Mouse (Mus musculus): Measurements from ENCODE around the gene Tmco2. TPM values are rescaled to one million over a fixed set of nuclear protein-coding genes. Genes with fewer than 3 reads are reported as not detected.

Gene Tmco2
- not detected in 2 replicates for total RNA-seq (2012; rRNA removed)
- total RNA-seq (2014; rRNA removed) = not detected in 2 replicates
- not detected in 2 replicates for polyA plus RNA-seq (2012; ENCODE audit: insufficient read length, low read depth)

DNA sequence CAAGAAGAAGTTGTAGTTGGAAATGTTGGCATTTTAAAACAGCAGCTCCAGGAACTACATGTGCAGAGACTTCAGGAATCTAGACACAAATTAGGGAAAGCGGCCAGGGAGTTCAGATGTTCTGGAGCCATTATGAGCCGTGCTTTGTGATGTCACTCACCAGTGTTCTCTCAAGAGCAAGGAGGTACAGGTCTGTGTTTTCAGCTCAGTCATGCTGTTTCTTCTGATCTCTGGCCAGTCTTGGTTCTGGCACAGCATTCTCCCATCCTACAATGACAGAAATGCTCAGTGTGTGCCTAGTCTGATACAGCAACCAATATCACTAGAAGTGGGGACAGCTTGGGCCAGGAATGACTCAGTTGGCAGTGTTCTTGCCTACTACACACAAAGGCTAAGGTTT is at the start of gene Tmco2:
Tmco2 (minus strand) TSS at position 101 of the 400 bp plus-strand sequence.
- H3K4me2 ChIP-seq (ENCODE audit: insufficient read depth, low read depth, poor library complexity, severe bottlenecking) = no peak within 1 kb of the TSS
- TF ChIP-seq MAFK (IDR thresholded peaks at IDR 0.05; ENCODE audit: insufficient replicate concordance, low read length) = no peak
- TF ChIP-seq BHLHE40 (IDR thresholded peaks at IDR 0.05; ENCODE audit: low read depth, low read length) = no peak
- TF ChIP-seq ZC3H11A (IDR thresholded peaks at IDR 0.05; ENCODE audit: low read depth, low read length) = no peak
- no peak for TF ChIP-seq IRF4 (IDR thresholded peaks at IDR 0.05; ENCODE audit: low read depth, low read length)
- no peak for TF ChIP-seq EP300 (IDR thresholded peaks at IDR 0.05; ENCODE audit: low read length)
- TF ChIP-seq USF2 (conservative IDR thresholded peaks at IDR 0.05; ENCODE audit: low read depth, low read length) = no peak
- no peak for TF ChIP-seq MAZ (IDR thresholded peaks at IDR 0.05; ENCODE audit: low read depth, low read length)
- TF ChIP-seq POLR2A (IDR thresholded peaks at IDR 0.05; ENCODE audit: low read depth, low read length) = no peak
- no peak for TF ChIP-seq ETS1 (conservative IDR thresholded peaks at IDR 0.05; ENCODE audit: low read depth, low read length)
- TF ChIP-seq TCF12 (IDR thresholded peaks at IDR 0.05; ENCODE audit: low read depth, low read length) = no peak
- no peak for TF ChIP-seq TBP (conservative IDR thresholded peaks at IDR 0.05; ENCODE audit: low read depth, low read length)
- TF ChIP-seq NELFE (IDR thresholded peaks at IDR 0.05; ENCODE audit: low read depth, low read length) = no peak
- no peak for TF ChIP-seq MEF2A (IDR thresholded peaks at IDR 0.05; ENCODE audit: borderline replicate concordance, low read depth, low read length)
- TF ChIP-seq USF1 (IDR thresholded peaks at IDR 0.05; ENCODE audit: low read depth, low read length) = no peak
- no peak for TF ChIP-seq JUN (IDR thresholded peaks at IDR 0.05; ENCODE audit: insufficient read depth, low read depth, low read length)
- no peak for TF ChIP-seq ZNF384 (IDR thresholded peaks at IDR 0.05; ENCODE audit: low read depth, low read length)
- no peak within 1 kb of the TSS for H3K9ac ChIP-seq (ENCODE audit: insufficient read depth, low read depth)
- H3K9me3 ChIP-seq (replicated peaks; ENCODE audit: low read length) = no peaks in the 10 kb centered on the region
- no peak for DNase-seq (ENCODE audit: extremely low read depth)
- dilution Hi-C loops (cut with MboI; ENCODE audit: extremely low pct_ligation_motif_present, extremely low pct_unique_long_range_greater_than_20kb, low sequenced_read_pairs) = no loop called here
- no peaks in the 10 kb centered on the region for H3K36me3 ChIP-seq (replicated peaks in 1 of 2; ENCODE audit: control insufficient read depth in 1 of 2, insufficient read depth in 1 of 2, low read length in 1 of 2)
- H3K79me2 ChIP-seq (replicated peaks; ENCODE audit: control insufficient read depth, extremely low read depth, insufficient read depth, poor library complexity, severe bottlenecking) = no peaks in the 10 kb centered on the region
- H3K4me3 ChIP-seq (replicated peaks in 1 of 3; ENCODE audit: low read depth in 2 of 3, low read length in 2 of 3, poor library complexity in 1 of 3) = no peak within 1 kb of the TSS
- in situ Hi-C loops (cut with MboI; ENCODE audit: low pct_ligation_motif_present, low pct_unique_long_range_greater_than_20kb, low sequenced_read_pairs) = no loop called here
- H3K27ac ChIP-seq (ENCODE audit: insufficient read depth, low read depth) = no peak within 1 kb of the TSS
- no peaks in the 10 kb centered on the region for H3K4me1 ChIP-seq (ENCODE audit: control insufficient read depth in 1 of 2, insufficient read depth in 2 of 2)
- H3K27me3 ChIP-seq (replicated peaks) = peaks cover 37% of the 10 kb centered on the region

GRCm38 (mm10) chr4:121103304-121103703 is 5.7 kb downstream of the Tmco2 start:
- no peaks in the 10 kb centered on the region for H3K36me3 ChIP-seq (replicated peaks in 1 of 2; ENCODE audit: control insufficient read depth in 1 of 2, insufficient read depth in 1 of 2, low read length in 1 of 2)
- TF ChIP-seq MAZ (IDR thresholded peaks at IDR 0.05; ENCODE audit: low read depth, low read length) (no peak), ZMIZ1 (IDR thresholded peaks at IDR 0.05; ENCODE audit: low read depth, low read length) (no peak), NELFE (IDR thresholded peaks at IDR 0.05; ENCODE audit: low read depth, low read length) (no peak), ZC3H11A (IDR thresholded peaks at IDR 0.05; ENCODE audit: low read depth, low read length) (no peak), EP300 (IDR thresholded peaks at IDR 0.05; ENCODE audit: low read length) (no peak), TBP (conservative IDR thresholded peaks at IDR 0.05; ENCODE audit: low read depth, low read length) (no peak), UBTF (IDR thresholded peaks at IDR 0.05; ENCODE audit: low read depth, low read length) (no peak), GABPA (IDR thresholded peaks at IDR 0.05; ENCODE audit: insufficient replicate concordance, low read depth, low read length) (no peak), KAT2A (IDR thresholded peaks at IDR 0.05; ENCODE audit: insufficient replicate concordance, low read length) (no peak), USF1 (IDR thresholded peaks at IDR 0.05; ENCODE audit: low read depth, low read length) (no peak), TCF12 (IDR thresholded peaks at IDR 0.05; ENCODE audit: low read depth, low read length) (no peak), BHLHE40 (IDR thresholded peaks at IDR 0.05; ENCODE audit: low read depth, low read length) (no peak), ETS1 (conservative IDR thresholded peaks at IDR 0.05; ENCODE audit: low read depth, low read length) (no peak), IRF4 (IDR thresholded peaks at IDR 0.05; ENCODE audit: low read depth, low read length) (no peak), MYC (IDR thresholded peaks at IDR 0.05; ENCODE audit: low read depth, low read length) (no peak), POLR2A (IDR thresholded peaks at IDR 0.05; ENCODE audit: low read depth, low read length) (no peak), NRF1 (IDR thresholded peaks at IDR 0.05; ENCODE audit: low read depth, low read length) (no peak), MEF2A (IDR thresholded peaks at IDR 0.05; ENCODE audit: borderline replicate concordance, low read depth, low read length) (no peak), SIN3A (IDR thresholded peaks at IDR 0.05; ENCODE audit: low read length) (no peak), JUN (IDR thresholded peaks at IDR 0.05; ENCODE audit: insufficient read depth, low read depth, low read length) (no peak)

More at GRCm38 (mm10) chr4:121103304-121103703, 5.7 kb downstream of the Tmco2 start:
- no peak overlapping the region for H3K9ac ChIP-seq (ENCODE audit: insufficient read depth, low read depth)
- dilution Hi-C loops (cut with MboI; ENCODE audit: extremely low pct_ligation_motif_present, extremely low pct_unique_long_range_greater_than_20kb, low sequenced_read_pairs) (no loop called here), in situ Hi-C loops (cut with MboI; ENCODE audit: low pct_ligation_motif_present, low pct_unique_long_range_greater_than_20kb, low sequenced_read_pairs) (no loop called here)
- H3K79me2 ChIP-seq (replicated peaks; ENCODE audit: control insufficient read depth, extremely low read depth, insufficient read depth, poor library complexity, severe bottlenecking) = no peaks in the 10 kb centered on the region
- H3K4me2 ChIP-seq (ENCODE audit: insufficient read depth, low read depth, poor library complexity, severe bottlenecking) = no peak overlapping the region
- H3K9me3 ChIP-seq (replicated peaks; ENCODE audit: low read length) = no peaks in the 10 kb centered on the region
- H3K4me3 ChIP-seq (replicated peaks in 1 of 3; ENCODE audit: low read depth in 2 of 3, low read length in 2 of 3, poor library complexity in 1 of 3) = no peak overlapping the region
- DNase-seq (ENCODE audit: extremely low read depth) = no peak
- H3K4me1 ChIP-seq (ENCODE audit: control insufficient read depth in 1 of 2, insufficient read depth in 2 of 2) = peaks cover 0 to 3% of the 10 kb centered on the region in 2 experiments; a peak in 2 of 4 replicates
- peaks cover 31% of the 10 kb centered on the region for H3K27me3 ChIP-seq (replicated peaks)
- H3K27ac ChIP-seq (ENCODE audit: insufficient read depth, low read depth) = no peak overlapping the region

Data from CH12.LX (cell line).